ENCODE assay signal across 8 mouse cellular contexts in the genomic region with DNA sequence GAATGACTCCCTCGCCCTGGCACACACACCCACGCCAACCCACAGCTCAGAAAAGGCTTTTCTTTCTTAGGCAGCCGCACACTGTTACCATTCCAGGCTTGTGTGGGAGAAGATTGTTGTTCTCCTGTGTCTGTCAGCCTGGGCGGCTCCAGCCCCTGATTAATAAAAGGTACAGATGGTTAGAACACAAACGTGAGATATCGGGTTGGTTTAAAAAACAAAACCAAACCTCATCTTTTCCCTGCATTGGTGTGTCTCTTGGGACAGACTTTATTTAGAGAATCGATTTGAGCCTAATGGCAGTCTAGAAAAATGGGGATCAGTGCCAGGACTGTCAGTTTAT. TPM values are rescaled to one million over a fixed set of nuclear protein-coding genes. Genes with fewer than 3 reads are reported as not detected.
DNase-seq lines count a peak whose midpoint lies in the region; ATAC-seq and TF ChIP-seq lines count a peak whose summit lies in the region.

No protein-coding gene starts in this region.

- intact Hi-C loops in heart, postnatal 25 days (cut with DNase I) = loop anchor here (2.0 kb wide), 1 partner anchor 71 kb away; no protein-coding TSS in a partner anchor

- peaks cover 28% of the 10 kb centered on the region for H3K4me1 ChIP-seq in liver, embryonic 12.5 days
- no peaks in the 10 kb centered on the region for H3K4me1 ChIP-seq in olfactory bulb, adult 2 months (ENCODE audit: control insufficient read depth, insufficient read depth, low read length)

- H3K27ac ChIP-seq in liver, embryonic 12.5 days = peak overlapping the region; percentile 90; the same call in 1 of the 2 replicates
- peak overlapping the region; percentile 70 for H3K27ac ChIP-seq in olfactory bulb, adult 2 months (ENCODE audit: insufficient read depth, low read depth, low read length)

- H3K9ac ChIP-seq in liver, embryonic 12.5 days = peak overlapping the region; percentile 89

- H3K4me2 ChIP-seq in liver, embryonic 12.5 days = peak overlapping the region; percentile 95

- TF ChIP-seq CTCF in olfactory bulb, adult 2 months (IDR thresholded peaks at IDR 0.05; ENCODE audit: insufficient read depth, low read depth, low read length) = no peak

- WGBS in liver, embryonic 12.5 days (ENCODE audit: insufficient replicate concordance) = 9% methylated on average over 7 of the region's 7 CpGs
- WGBS in olfactory bulb, adult 2 months = 1% methylated on average over 7 of the region's 7 CpGs

- no peak for ATAC-seq in liver, embryonic 12.5 days

- no peaks in the 10 kb centered on the region for H3K27me3 ChIP-seq in liver, embryonic 12.5 days (replicated peaks)

- peak; percentile 83 for DNase-seq in heart, adult 11 months
- no peak for DNase-seq in heart, postnatal 25 days (ENCODE audit: low spot score)
- peak; percentile 41 for DNase-seq in cerebellum, adult 9-10 months
- DNase-seq in frontal cortex, postnatal 36 days (ENCODE audit: low spot score in 2 of 2) = peak; percentile 71 to 73
- peak; percentile 68 for DNase-seq in layer of hippocampus, adult 11-12 months (ENCODE audit: low spot score)
- no peak for DNase-seq in urinary bladder, postnatal 4 days (ENCODE audit: low spot score in 2 of 2)

- TF ChIP-seq POLR2A in olfactory bulb, adult 2 months (IDR thresholded peaks at IDR 0.05; ENCODE audit: insufficient read depth, low read depth, low read length) = no peak

- H3K36me3 ChIP-seq in liver, embryonic 12.5 days = no peaks in the 10 kb centered on the region

- H3K9me3 ChIP-seq in liver, embryonic 12.5 days (replicated peaks) = no peaks in the 10 kb centered on the region

- peak overlapping the region; percentile 97 for H3K4me3 ChIP-seq in liver, embryonic 12.5 days
- H3K4me3 ChIP-seq in olfactory bulb, adult 2 months (ENCODE audit: insufficient read depth, low read depth, low read length) = peak overlapping the region; percentile 69

RNA-seq across cellular contexts. Expression of a gene that starts 0.9 kb away (rescaled TPM):
- 10 to 100 TPM; 23.7 to 27.1 TPM for total RNA-seq in heart, postnatal 25 days (2021)
- 6.2 and 6.6 TPM in 2 replicates for polyA plus RNA-seq in liver, embryonic 12.5 days (2016; fragmentation: Nextera tagmentation; extraction: Ambion mirVana)
- polyA plus RNA-seq in olfactory bulb, adult 2 months (2012; ENCODE audit: insufficient read depth, insufficient read length, low replicate concordance, missing spikeins) = not detected in 2 replicates

Comparison
In these comparisons a context has a peak if more than half of its experiments do, and no peak if none do; other contexts are left out.
1. DNase-seq: peak in heart, adult 11 months (single experiment), cerebellum, adult 9-10 months (single experiment), frontal cortex, postnatal 36 days (2 of 2) and layer of hippocampus, adult 11-12 months (single experiment); none in heart, postnatal 25 days (single experiment) and urinary bladder, postnatal 4 days (0 of 2).